ENCODE assay signal across 8 mouse cellular contexts in the genomic region with DNA sequence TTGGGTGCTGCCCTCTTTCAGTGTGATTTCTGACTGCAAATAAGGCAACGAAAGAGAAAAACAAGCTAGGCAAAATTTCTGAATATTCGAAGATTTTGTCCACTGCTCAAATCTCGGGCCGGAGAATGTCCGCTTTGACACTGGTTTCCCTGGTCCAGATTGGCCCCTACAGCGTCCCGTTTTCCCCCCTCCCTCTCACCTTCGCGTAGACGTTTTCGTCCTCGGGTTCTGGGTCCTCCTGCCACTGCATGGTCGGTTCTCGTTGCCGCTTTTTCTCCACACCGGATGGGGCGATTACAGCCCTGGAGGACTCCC. TPM values are rescaled to one million over a fixed set of nuclear protein-coding genes. Genes with fewer than 3 reads are reported as not detected.
A peak's percentile ranks its signal among the peaks of the same experiment; 100 is the strongest.
DNase-seq lines count a peak whose midpoint lies in the region; ATAC-seq and TF ChIP-seq lines count a peak whose summit lies in the region.

No protein-coding gene starts in this region.

- 26% methylated on average over 17 of the region's 17 CpGs for WGBS in spleen, adult 2 months
- WGBS in hindbrain, embryonic 16.5 days, result 23% methylated on average over 17 of the region's 17 CpGs
- WGBS in midbrain, embryonic 12.5 days, result 17% methylated on average over 17 of the region's 17 CpGs

- peak overlapping the region; percentile 51 for H3K9ac ChIP-seq in hindbrain, embryonic 16.5 days (ENCODE audit: low read depth, low read length)
- H3K9ac ChIP-seq in midbrain, embryonic 12.5 days (replicated peaks), result peak overlapping the region; percentile 66

- peak overlapping the region; percentile 63 for H3K4me2 ChIP-seq in hindbrain, embryonic 16.5 days (ENCODE audit: low read length)
- peak overlapping the region; percentile 48 for H3K4me2 ChIP-seq in midbrain, embryonic 12.5 days (replicated peaks)

- peak; percentile 57 for ATAC-seq in hindbrain, embryonic 16.5 days
- ATAC-seq in midbrain, embryonic 12.5 days (ENCODE audit: low FRiP score, low read depth), result no peak

- peaks cover 5% of the 10 kb centered on the region; the same call in 1 of the 2 replicates for H3K36me3 ChIP-seq in spleen, adult 2 months (ENCODE audit: control insufficient read depth, insufficient read depth, low read length)
- no peaks in the 10 kb centered on the region for H3K36me3 ChIP-seq in hindbrain, embryonic 16.5 days (ENCODE audit: control insufficient read depth, insufficient read depth, low read length)
- H3K36me3 ChIP-seq in midbrain, embryonic 12.5 days, result peaks cover 15% of the 10 kb centered on the region; the same call in 1 of the 2 replicates

- H3K4me3 ChIP-seq in spleen, adult 2 months (ENCODE audit: extremely low read depth, insufficient read depth, insufficient read length), result peak overlapping the region; percentile 96
- peak overlapping the region; percentile 58 for H3K4me3 ChIP-seq in hindbrain, embryonic 16.5 days (ENCODE audit: low read length)
- peak overlapping the region; percentile 62 for H3K4me3 ChIP-seq in midbrain, embryonic 12.5 days

- no peaks in the 10 kb centered on the region for H3K9me3 ChIP-seq in hindbrain, embryonic 16.5 days (ENCODE audit: control insufficient read depth, low read length)
- no peaks in the 10 kb centered on the region for H3K9me3 ChIP-seq in midbrain, embryonic 12.5 days

- no peaks in the 10 kb centered on the region; the same call in 1 of the 2 replicates for H3K4me1 ChIP-seq in spleen, adult 2 months (ENCODE audit: control insufficient read depth, insufficient read depth, insufficient read length)
- H3K4me1 ChIP-seq in hindbrain, embryonic 16.5 days (ENCODE audit: control insufficient read depth, insufficient read depth, low read depth, low read length), result peaks cover 10% of the 10 kb centered on the region
- H3K4me1 ChIP-seq in midbrain, embryonic 12.5 days, result peaks cover 15% of the 10 kb centered on the region

- DNase-seq in embryo, embryonic 11.5 days (ENCODE audit: low read depth, low spot score), result peak; percentile 3
- no peak for DNase-seq in embryo, embryonic 10 days (ENCODE audit: low spot score)
- DNase-seq in spleen, adult 2 months (ENCODE audit: low read depth in 1 of 2, low spot score in 2 of 2), result no peak
- no peak for DNase-seq in spleen, postnatal 36 days (ENCODE audit: low spot score in 2 of 2)
- DNase-seq in T-cell, adult 2 months (ENCODE audit: low spot score), result no peak
- DNase-seq in cerebellum, postnatal 14 days, result no peak

- no peak for TF ChIP-seq CTCF in spleen, adult 2 months (IDR thresholded peaks at IDR 0.05; ENCODE audit: extremely low read depth, insufficient read depth, insufficient read length, insufficient replicate concordance)

- H3K27ac ChIP-seq in spleen, adult 2 months (ENCODE audit: insufficient read depth, low read length), result peak overlapping the region; percentile 98
- H3K27ac ChIP-seq in hindbrain, embryonic 16.5 days (ENCODE audit: low read depth, low read length), result peak overlapping the region; percentile 76
- H3K27ac ChIP-seq in midbrain, embryonic 12.5 days (replicated peaks), result peak overlapping the region; percentile 88

- H3K27me3 ChIP-seq in spleen, adult 2 months (ENCODE audit: control insufficient read depth, insufficient read depth, low read length), result no peaks in the 10 kb centered on the region
- H3K27me3 ChIP-seq in hindbrain, embryonic 16.5 days (replicated peaks; ENCODE audit: control insufficient read depth, insufficient read depth, low read length), result no peaks in the 10 kb centered on the region
- H3K27me3 ChIP-seq in midbrain, embryonic 12.5 days, result no peaks in the 10 kb centered on the region

- TF ChIP-seq POLR2A in spleen, adult 2 months (IDR thresholded peaks at IDR 0.05; ENCODE audit: low read depth, low read length), result no peak

RNA-seq across cellular contexts. Expression of a gene that starts 0.5 kb away (rescaled TPM):
- polyA plus RNA-seq in spleen, adult 2 months (2012; rRNA removed), result 47.5 and 64.5 TPM in 2 replicates
- polyA plus RNA-seq in hindbrain, embryonic 16.5 days (2015; fragmentation: Nextera tagmentation; extraction: Ambion mirVana), result 48.1 and 52.9 TPM in 2 replicates
- 80.8 and 83.9 TPM in 2 replicates for polyA plus RNA-seq in midbrain, embryonic 12.5 days (2016; fragmentation: Nextera tagmentation; extraction: Ambion mirVana)

RNA-seq across cellular contexts. Expression of a gene that starts 0.6 kb away (rescaled TPM):
- 64.1 and 65.4 TPM in 2 replicates for polyA plus RNA-seq in spleen, adult 2 months (2012; rRNA removed)
- polyA plus RNA-seq in hindbrain, embryonic 16.5 days (2015; fragmentation: Nextera tagmentation; extraction: Ambion mirVana), result 214 and 250 TPM in 2 replicates
- 193 and 195 TPM in 2 replicates for polyA plus RNA-seq in midbrain, embryonic 12.5 days (2016; fragmentation: Nextera tagmentation; extraction: Ambion mirVana)

RNA-seq across cellular contexts. Expression of a gene that starts 41.3 kb away (rescaled TPM):
- 188 and 201 TPM in 2 replicates for polyA plus RNA-seq in spleen, adult 2 months (2012; rRNA removed)
- 350 and 371 TPM in 2 replicates for polyA plus RNA-seq in hindbrain, embryonic 16.5 days (2015; fragmentation: Nextera tagmentation; extraction: Ambion mirVana)
- polyA plus RNA-seq in midbrain, embryonic 12.5 days (2016; fragmentation: Nextera tagmentation; extraction: Ambion mirVana), result 372 and 374 TPM in 2 replicates
